Mouse (Mus musculus) ES-Bruce4 (cell line): ENCODE measurements around the gene Rtn1.

Experiments used
- CTCF ChIP-seq: IDR thresholded peaks from one replicate; pipeline ENCODE4 v1.8.1; 2011; ENCODE audit warnings: low read depth, low read length
- POLR2A ChIP-seq: IDR thresholded peaks from one replicate; pipeline ENCODE4 v1.8.1; 2011; ENCODE audit warnings: low read length; ENCODE audit not compliant: insufficient read depth

- TF ChIP-seq POLR2A (no peak), CTCF (no peak)
These were observed 49.0 kb downstream of the Rtn1 start for GRCm38 (mm10) chr12:72359903-72360302.
